Mouse (Mus musculus) megakaryocyte, embryonic 14.5 days (primary cell): ENCODE data around the gene Slc16a11.

Source experiments
- FLI1 ChIP-seq: IDR thresholded peaks from 2 replicates; pipeline ENCODE4 v1.6.1; 2012; ENCODE audit warnings: low read length, inconsistent platforms, mixed read lengths
- GATA1 ChIP-seq: IDR thresholded peaks from 3 replicates; pipeline ENCODE4 v1.6.1; 2012; ENCODE audit warnings: mixed read lengths, low read length, inconsistent platforms, borderline replicate concordance

DNA sequence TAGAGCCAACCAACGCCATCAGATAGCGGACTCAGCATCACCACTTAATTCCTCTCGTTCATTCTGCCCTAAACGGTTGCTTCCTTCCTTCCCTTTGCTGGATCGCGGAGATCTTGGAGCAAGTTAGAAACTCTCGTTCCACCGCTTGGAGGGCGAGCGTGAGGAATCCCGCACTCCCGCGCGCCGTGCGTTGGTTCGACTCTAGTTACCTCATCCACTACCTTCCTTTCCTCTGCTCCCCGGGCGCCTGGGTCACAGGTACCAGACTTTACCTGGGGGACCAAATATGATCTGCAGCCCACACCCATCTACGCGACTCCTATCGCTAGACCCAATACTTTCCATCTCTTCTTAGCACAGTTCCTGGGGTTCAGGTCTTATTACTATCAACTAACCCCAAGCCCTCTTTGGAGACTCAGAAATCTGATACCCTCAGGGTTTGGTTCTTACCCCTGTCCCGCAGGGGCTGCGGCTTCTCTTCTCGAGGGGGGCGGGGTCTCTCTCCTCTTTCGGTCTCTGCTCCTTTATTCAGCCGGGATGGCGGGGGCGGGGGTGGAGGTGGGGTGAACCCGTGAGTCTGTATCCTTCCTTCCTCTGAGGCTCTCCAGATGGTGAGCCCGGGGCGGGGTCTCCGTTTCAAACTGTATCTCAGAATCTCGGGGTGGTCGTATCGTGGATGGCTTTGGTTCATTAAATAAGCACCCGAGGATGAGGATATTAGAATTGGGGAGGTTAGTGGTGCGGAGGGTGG is 16.9 kb downstream of the Slc16a11 start, which contains the start of gene Bcl6b:
- TF ChIP-seq GATA1 (no peak), FLI1 (no peak)
